Mouse (Mus musculus): ENCODE results near the gene Dcaf6.

Gene Dcaf6

DNA sequence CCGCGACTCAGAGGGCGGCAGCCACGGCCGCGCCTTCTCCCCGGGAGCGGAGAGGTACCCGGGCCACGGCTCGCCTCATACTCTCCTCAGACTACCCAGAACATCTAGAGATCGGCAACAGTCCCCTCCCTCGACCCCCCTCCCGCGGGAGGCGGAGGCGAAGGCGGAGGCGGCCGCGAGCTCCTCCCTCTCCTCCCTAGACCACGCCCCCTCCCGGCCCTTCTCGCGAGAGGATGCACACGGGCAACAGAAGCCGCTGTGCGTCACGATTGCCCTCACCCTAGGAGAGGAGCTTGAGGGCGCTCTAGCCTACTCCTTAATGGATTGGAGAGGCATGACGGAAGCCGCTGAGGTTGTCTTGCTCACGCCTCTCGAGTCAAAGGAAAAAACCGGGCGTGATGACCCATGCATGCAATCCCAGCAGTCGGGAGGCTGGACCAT lies at the start of gene Dcaf6, which contains the start of gene Mpc2:
TSS of gene Dcaf6 (minus strand) at position 116 of the 441 bp plus-strand sequence.
TSS of gene Mpc2 (plus strand) at position 278 of the 441 bp plus-strand sequence.
- DNase-seq (ENCODE audit: low spot score), result peak; percentile 100

DNA sequence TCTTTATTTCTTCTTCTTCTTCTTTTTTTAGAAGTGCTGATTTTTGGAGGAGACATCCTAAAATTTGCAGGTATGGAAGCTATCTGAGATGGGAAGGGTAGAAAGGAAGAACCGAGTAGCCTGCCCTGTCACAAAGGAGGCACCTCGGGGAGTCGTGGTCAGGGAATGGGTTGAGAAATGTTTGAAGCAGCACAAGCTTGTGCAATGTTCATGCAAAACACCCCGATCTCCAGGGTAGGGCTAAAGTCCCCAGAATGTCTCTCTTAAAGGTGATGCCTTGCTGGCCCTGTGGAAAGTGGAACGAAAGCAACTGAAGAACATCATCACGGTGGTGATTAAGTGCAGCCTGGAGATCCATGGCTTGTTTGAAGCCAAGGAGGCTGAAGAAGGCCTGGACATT lies 46.0 kb upstream of the Dcaf6 start:
- DNase-seq (ENCODE audit: low spot score), result no peak

DNA sequence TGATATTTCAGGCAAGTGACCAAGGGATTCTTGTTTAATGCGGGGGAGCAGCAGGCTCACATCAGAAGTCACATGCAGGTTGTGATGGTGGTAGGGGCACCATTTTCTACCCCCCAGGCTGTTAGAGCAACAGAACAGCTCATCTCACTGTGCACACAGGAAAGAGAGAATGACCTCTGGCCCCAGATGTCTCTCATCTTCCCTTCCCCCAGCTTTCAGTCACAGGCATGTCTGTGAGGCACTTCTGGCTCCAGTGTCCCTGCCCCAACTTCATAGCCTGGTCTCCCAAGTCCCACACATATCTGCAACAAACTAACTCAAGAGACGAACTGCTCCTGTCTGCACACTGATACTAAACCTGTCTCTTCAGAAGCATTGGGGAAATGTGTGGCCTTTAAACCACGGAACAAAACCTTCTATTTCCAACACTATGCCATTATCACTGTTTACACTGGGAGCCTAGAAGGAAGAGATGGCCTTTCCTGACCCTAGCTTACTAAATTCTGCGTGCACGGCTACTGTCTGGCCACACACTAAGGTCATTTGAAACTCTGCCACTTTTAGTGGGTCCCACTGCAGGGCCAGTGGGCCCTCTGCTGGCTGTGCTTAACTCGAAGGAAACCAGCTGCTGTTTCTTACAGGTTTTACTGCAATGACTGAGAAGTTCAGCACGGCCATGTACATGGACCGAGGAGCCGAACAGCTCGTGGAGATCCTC lies 43.2 kb upstream of the Dcaf6 start:
- peak; percentile 81 for DNase-seq (ENCODE audit: low spot score)

DNA sequence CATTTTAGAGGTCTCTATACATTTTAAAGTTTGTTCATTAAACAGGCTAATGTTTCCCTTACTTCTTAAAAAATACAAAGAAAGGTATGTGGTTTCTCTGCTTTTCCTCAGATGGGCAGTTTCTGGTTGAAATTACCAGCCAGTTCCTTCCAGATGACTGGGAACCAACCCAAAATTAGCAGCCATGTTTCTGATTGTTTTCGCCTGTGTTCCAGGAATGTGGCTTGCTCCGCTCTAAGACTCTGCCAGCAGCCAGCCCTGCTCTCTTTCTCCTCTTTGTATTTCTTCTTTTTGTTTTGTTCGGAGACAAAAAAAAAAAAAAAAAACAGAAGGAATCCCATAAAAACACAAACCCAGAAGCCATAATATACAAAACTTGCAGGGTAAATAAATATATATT lies 38.6 kb upstream of the Dcaf6 start:
- no peak for DNase-seq (ENCODE audit: low spot score)

DNA sequence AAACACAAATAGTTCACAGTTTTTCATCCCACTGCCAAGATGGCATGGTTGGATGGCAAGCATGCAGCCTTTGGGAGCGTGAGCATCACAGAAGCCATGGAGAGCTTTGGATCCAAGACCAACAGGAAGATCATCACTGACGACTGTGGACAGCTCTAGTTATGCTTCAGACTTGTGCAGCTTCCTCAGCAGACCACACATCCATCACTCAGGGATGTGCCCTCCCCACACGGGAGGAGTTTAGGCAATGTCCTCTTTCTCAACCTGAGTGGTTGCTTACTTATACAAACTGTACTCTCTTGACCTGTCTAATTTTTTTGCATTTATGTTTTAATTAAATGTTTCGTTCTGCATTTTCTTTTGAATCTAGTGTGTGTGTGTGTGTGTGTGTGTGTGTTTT lies 28.9 kb upstream of the Dcaf6 start:
- no peak for DNase-seq (ENCODE audit: low spot score)

DNA sequence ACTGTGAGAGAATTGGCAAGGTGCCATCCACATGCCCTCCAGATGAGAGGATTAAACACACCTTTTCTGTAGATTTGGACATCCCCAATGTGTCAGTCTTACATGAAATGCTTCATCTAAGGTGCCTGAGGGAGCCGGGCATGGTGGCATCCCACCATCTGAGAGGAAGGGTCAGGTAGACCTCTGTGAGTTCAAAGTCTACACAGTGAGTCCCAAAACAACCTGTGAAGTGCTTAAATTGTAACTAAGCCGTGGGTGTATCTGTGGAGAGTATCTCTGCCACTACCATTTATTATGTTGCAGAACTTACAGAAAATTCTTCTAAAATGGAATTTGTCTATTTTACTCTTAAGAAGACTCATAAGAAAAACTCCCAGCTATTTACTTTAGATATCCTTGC lies 25.8 kb upstream of the Dcaf6 start:
- no peak for DNase-seq (ENCODE audit: low spot score)

DNA sequence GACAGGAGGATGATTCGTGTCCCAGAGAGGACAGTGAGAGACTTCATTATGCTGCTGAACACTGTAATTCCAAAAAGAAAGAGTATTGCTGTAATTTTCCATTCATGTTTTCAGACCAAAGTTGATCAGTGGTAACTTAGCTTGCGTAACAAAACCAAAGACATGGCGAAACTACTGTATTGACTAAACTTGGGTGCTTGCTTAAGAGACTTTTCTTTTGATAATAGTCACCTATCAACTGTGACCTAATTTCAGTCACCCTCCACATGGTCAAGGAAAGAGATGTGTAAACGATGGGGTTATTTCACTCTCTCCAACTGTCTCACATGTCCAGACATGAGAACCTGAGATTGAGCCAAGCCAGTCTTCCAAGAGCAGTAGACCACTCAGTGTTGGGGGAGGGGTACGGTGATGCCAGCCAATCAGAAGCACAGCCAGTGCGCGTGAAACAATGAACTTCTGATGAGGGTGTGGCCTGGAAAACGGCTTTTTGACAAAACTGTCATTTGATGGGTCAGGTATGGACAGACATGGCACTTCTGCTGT lies 24.5 kb upstream of the Dcaf6 start, which contains the start of gene Adcy10:
TSS of gene Adcy10 (plus strand) at position 496 of the 546 bp plus-strand sequence.
- no peak for DNase-seq (ENCODE audit: low spot score)

DNA sequence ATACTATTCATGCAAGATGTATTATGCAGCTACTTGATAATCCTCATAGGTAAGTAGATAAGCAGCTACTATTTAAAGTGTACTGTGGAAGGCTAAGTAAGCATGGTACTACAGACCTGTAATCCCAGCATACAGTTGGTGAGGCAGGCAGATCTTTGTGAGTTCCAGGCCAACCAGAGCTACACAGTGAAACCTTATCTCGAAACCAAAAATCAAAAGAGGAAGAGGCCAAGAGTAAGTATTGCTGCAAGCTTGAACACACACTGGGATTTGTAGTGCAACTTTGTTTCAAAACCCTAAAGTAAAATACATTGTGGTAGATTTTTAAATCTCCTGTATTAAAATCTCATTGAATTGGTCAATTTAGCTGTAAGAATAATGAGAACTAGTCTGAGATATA lies 11.2 kb upstream of the Dcaf6 start:
- no peak for DNase-seq (ENCODE audit: low spot score)

DNA sequence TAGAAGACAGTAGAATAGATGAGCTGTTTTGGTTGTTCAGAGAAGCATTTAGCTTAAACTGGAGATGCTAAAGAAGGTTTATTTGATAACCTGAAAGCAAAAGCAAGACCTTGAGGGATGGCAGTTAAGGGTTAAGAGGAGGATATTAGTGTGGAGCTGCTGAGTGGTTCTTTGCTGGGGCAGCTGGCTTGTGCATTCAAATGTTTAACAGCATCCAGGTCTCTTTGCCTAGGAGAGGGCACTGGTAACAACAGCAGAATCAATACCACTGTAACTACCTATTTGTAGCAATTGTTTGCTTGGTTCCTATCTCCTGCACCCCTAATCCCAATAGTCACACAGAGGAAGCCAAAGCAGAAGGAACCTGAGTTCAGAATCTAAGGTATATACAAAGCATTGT lies 9.4 kb upstream of the Dcaf6 start:
- DNase-seq (ENCODE audit: low spot score), result no peak

DNA sequence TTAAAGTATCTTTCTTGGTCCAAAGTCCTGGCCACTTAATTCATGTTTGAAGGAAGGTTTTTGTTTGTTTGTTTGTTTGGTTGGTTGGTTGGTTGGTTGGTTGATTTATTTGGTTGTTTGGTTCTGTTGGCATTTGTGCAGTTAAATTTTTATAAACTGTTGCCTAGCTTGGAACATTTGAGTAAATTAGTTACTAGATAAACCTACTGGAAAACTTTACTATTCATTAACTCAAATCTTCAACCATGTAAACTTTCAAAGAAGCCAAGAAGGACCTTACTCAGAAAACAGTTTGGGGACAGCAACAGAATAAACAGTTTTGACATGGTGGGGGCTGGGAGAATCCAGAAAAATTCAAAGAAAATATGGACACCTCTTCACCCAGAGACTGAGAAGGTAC lies 8.7 kb upstream of the Dcaf6 start:
- DNase-seq (ENCODE audit: low spot score), result no peak

DNA sequence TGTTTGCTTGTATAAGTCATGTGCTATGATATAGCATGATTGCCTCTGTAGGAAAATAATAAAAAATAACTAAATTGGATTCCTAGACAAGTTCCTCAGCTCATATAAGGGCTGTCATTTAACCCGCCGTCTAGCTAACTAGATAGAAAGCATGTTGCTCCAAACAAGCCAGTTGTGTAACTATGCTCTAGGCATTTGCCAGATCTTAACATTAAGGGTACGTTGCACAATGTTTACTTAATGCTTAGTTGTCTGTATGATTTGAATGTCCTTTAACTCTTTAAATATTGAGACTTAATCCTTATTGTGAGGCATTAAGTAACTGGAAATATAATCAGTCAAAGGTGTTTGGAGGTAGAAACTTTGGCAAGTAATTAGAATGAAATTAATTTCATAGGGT lies 4.3 kb upstream of the Dcaf6 start:
- DNase-seq (ENCODE audit: low spot score), result no peak

DNA sequence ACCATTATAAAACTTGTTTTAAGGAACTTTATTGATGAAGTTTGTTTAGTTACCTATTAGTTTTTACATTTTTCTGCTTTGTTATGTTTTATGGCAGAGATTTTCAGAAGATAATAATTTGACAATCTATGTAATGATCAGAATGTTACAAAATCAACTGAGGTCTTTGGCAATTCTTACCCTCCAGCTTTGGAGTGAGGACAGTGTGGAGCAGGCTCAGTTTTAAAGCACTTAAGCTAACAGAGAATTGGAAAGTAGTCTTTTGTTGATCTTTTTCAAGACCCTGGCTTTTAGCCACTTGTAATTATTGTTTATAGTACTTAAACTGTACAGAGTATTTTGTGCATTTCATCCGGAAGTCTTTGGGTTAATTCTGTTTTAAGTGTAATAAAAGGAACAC lies 2.6 kb upstream of the Dcaf6 start:
- DNase-seq (ENCODE audit: low spot score), result no peak

DNA sequence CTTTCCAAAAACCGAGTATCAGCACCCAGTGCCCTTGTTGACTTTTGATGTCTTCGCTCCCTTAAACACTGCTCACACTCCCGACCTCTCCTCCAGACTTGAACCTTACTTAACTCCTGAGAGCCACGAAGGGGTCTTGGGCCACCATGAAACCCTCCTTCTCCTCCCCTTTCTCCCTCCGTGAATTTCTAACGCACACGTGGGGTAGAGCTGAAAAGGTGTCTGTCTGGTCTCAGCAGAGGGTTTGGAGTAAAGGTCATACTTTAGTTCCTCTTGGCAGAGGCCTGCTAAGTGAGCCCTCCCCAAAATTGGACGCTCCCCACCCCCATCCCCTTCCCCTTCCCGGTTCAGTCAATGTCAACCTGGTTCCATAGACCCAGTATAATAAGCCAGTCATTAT lies 1.4 kb upstream of the Dcaf6 start:
- DNase-seq (ENCODE audit: low spot score), result peak; percentile 34

DNA sequence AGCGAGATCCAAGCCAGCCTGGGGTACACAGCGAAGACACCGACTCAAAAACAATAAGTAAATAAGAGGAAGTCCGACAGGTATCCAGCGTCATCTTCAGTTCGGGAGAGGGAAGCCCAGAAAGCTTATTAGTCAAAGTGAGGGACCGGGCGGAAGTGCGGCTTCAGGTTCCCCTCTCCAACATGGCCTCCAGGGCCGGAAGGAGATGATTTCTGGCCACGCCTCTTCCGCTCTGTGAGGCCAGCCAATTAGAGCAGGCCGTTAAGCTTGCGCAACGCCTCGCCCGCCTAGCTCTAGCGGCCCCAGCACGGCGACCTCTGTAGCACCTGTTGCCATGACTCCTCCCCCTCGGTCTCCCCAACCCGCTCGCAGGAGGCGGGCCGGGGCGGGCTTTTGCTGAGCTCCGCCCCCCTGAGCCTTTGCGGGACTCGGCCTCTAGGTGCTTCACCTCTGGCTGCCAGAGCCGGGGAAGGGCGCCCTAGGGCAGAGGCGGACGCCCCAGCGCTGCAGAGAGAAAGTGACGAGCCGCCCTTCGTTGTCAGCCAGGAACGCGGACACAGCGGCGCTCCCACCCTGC lies 614 bp upstream of the Dcaf6 start:
- DNase-seq (ENCODE audit: low spot score), result peak; percentile 100

DNA sequence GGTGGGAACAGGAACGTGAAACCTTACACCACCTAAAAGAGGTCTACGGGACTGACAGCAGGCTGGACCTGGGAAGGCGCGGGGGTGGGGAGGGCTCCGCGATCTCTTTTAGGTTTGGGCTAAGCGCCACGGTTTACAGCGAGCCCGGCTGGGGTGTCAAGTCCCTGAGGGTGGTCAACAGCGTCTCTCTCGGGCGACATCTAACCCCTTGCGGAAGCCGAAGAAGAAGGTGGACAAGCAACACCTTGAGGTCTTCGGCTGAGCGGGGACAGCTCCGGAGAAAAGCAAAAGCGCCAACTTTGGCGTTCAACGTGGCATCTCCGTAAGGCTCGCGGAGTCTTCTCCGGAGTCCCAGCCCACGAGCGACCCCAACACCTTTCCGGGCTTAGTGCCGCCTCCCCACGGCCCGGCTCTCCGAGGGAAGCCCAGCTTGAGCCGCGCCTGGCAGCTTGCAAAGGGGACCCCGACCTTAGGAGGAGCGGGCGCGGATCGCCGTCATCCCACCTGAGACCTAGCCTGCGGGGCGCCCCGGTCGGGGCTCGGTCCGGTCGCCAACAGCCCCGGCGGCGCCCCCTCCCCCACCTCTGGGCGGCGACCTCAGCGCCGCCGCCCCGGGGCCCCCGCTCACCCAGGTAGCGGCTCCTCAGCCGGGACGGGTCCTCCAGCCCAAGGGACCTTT lies 633 bp downstream of the Dcaf6 start:
- DNase-seq (ENCODE audit: low spot score), result peak; percentile 73

DNA sequence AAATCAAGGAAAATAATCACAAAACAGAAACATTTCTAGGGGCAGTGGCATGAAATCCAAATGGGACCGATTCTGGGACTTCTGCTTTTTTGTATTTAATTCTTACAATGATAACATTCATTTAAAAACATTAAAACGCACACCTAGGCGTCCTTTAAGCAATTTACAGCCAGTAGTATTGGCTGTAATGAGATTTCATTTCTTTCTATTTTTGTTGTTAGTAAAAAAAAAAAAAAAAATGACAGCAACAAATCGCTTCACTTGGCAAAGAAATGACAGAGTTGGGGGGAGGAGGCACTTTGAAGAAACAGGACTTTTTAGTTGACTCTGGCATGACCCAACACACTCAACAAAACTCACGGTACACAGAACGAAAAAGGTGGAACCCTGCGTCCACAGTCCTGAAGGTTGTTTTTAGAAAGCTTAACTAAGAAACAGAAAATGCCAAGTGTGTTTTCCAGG lies 1.2 kb downstream of the Dcaf6 start:
- no peak for DNase-seq (ENCODE audit: low spot score)

DNA sequence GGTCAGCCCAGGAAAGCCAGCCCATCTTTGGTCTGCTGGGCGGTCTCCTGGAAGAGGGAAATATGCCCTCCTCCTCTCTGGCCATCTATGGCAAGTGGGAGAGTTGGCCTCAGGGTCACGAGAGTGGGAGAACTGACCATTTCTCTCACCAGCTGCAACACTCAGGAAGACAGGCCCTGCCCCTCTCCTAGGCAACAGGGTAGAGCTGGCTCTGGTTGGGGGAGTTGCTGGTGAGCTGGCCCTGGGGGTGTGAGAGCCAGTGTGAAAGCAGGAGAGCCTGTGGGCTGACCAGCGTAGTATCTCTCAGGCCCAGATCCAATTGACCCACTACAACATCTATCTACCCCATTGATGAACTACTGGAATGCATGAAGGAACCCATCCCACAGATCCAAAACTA lies 18.6 kb downstream of the Dcaf6 start:
- no peak for DNase-seq (ENCODE audit: low spot score)

DNA sequence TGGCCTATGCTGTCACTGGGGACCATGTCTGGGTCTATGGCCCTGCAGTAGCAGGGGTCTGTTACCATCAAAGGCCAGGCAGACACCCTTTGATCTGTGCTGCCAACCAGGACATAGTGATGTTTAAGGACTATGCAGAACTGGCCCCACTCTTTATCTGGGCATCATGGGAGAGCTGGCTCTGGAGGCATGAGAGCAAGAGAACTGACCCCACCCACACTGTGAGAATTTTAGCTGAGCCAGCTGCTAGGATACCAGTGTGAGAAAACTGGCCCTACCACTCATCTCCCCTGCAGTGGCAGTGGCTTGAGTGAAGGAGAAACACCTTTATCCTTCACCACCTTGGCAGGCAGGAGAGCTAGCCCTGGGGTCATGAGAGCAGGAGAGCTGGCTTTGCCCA lies 19.1 kb downstream of the Dcaf6 start:
- no peak for DNase-seq (ENCODE audit: low spot score)

DNA sequence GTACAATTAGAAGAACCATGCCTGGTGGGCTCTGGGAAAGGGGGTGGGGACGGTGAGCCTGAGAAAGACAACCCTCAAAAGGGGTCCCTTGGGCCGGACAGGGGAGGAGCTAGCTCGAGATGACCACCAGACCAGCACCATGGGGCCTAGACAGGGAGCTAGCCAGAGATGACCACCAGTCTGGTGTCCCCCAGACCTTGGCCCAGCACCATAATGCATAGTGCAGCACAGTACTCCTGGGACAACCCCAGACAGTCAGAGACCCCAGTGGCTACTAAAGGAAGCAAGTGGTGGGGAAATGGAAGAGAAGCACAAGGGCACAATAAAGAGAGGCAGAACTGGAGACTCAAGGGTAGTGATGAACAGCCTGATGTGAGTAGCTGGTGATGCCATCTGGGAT lies 19.5 kb downstream of the Dcaf6 start:
- DNase-seq (ENCODE audit: low spot score), result no peak

DNA sequence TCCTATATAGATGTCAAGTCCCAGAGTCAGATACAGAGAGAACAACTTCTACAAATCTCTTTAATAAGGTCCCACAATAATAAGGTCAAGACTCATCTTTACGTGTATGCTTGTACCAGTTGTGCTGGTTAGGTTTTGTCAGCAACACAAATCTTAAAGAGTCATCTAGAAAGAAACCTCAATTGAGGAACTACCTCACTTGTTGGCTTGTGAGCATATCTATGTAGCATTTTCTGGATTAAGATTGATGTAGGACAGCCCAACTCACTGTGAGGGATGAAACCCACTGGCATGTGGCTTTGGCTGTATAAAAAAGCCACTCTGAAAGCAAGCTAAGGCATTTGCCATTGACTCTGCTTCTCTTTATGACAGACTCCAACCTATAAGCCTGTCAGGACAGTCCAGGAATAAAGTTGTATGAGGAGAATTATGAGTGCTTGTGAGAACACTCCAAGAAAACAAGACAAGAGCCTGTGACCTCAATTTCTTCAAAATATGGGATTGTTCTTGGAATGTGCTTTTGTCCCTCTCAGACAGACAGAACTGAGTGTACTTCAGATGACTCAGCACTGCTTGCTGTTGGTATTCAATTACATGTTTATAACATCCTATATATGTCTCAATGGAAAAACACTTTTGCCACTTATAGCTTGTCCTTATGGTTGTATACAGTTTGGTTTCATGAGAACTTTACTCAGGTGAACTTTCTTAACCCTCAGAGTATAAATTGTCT lies 21.8 kb downstream of the Dcaf6 start:
- no peak for DNase-seq (ENCODE audit: low spot score)

DNA sequence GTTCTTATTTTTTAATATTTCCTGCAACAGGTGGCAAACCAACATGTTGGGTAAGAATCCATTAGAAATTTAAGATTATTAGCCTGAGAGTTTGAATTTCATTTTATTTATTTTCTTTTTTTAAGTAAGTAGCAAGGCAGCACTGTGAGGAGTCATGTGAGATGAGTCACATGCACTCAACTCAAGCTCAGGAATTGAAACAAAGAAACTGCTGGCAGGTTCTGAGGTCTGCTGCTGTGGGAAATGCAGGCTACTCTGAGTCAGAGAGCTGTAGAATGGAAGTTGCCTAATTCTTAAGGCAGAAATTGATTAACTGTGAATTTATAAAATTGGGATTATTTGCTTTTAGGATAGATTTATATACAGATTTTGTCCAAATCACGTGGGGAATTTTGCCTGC lies 27.4 kb downstream of the Dcaf6 start:
- DNase-seq (ENCODE audit: low spot score), result no peak

DNA sequence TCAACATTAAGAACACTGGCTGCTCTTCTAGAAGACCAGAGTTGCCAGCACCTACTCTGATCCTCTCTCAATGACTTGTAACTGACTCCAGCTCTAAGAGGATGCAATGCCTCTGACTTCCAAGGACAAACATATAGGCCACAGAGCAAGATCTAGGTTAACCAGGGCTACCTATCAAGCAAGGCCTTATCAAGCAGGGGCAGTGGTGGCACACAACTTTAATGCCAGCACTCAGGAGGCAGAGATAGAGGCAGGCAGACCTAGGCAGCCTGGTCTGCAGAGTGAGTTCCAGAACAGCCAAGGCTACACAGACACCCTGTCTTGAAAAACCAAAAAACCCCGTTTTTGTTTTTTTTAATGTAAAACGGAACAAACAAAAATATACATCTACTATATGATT lies 34.0 kb downstream of the Dcaf6 start:
- DNase-seq (ENCODE audit: low spot score), result no peak

Measured in yolk sac, embryonic 10.5 days (tissue).